Mouse (Mus musculus): ENCODE data around the gene Lpin2. TPM values are rescaled to one million over a fixed set of nuclear protein-coding genes. Genes with fewer than 3 reads are reported as not detected.

Lpin2 gene
- polyA plus RNA-seq, 1 experiment from 2014 or later: 45.2 TPM

DNA sequence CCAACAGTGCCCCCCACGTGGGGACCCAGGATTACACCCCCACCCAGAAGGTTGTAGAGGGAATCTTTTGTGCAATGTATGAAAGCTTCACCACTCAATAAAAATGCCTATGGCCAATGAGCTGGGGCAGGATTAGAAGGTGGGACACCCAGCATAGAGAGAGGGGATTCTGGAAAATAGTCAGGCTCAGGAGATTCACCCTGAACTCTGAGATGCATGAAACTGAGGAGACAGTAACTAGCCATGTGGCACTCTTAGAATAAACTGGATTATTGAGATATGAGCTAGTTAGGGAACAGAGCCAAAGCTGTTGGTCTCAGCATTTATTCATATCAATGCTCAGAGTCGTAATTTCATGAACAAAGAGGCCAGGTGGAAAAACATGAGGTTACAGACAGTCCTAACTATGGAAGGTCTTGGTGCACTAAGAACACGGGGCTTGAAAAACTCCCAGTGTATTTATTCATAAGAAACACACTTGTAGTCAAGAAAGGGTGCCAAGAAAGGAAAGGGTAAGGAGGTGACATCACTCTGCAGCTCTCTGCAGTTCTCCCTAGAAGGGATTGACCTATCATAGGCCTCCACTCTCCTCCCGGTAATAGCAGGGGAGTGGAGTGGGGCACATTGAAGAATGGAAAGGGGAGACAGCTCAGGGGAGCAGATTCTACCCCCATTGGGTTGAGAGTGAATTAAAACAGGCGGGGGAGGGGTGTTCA lies 83.1 kb downstream of the Lpin2 start:
- DNase-seq (ENCODE audit: low spot score): no peak
- Histone ChIP-seq H3K36me3 (replicated peaks) (peaks cover 6% of the 10 kb centered on the region; the same call in 1 of the 2 replicates), H3K27ac (replicated peaks) (no peak overlapping the region), H3K9me3 (no peaks in the 10 kb centered on the region), H3K27me3 (replicated peaks; ENCODE audit: low read depth, poor library complexity, severe bottlenecking) (no peaks in the 10 kb centered on the region), H3K4me1 (peaks cover 8% of the 10 kb centered on the region; the same call in 1 of the 2 replicates), H3K4me3 (no peak overlapping the region)
- 80% methylated on average over 5 of the region's 5 CpGs for WGBS

DNA sequence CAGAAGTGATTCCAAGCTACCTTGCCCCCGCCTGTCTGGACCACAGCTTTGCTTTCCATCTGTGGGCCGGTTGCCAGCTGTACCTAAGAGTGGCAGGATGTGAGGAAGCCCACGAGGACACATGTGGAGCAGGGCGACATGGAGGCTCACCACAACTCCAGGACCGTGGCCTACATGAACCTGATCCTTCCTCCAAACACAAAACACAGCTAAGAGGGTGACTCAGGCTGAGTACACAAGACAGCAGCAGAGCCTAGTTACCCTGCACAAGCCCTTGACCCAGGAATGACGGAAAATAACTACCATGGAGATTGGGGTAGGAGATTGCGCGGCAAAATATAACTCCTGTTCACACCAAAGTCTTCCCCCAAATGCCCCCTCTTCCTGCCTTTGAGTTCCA lies 85.0 kb downstream of the Lpin2 start:
- WGBS: 91% methylated on average over 8 of the region's 8 CpGs
- Histone ChIP-seq H3K27ac (replicated peaks) (no peak overlapping the region), H3K4me1 (peaks cover 8% of the 10 kb centered on the region; the same call in 1 of the 2 replicates), H3K9me3 (no peaks in the 10 kb centered on the region), H3K4me3 (no peak overlapping the region), H3K36me3 (replicated peaks) (peaks cover 18% of the 10 kb centered on the region), H3K27me3 (replicated peaks; ENCODE audit: low read depth, poor library complexity, severe bottlenecking) (no peaks in the 10 kb centered on the region)
- DNase-seq (ENCODE audit: low spot score): no peak

- no peak for DNase-seq (ENCODE audit: low spot score)
- Histone ChIP-seq H3K27me3 (replicated peaks; ENCODE audit: low read depth, poor library complexity, severe bottlenecking) (no peaks in the 10 kb centered on the region), H3K36me3 (replicated peaks) (peaks cover 26% of the 10 kb centered on the region), H3K9me3 (no peaks in the 10 kb centered on the region), H3K4me3 (no peak overlapping the region), H3K27ac (replicated peaks) (no peak overlapping the region), H3K4me1 (peaks cover 8% of the 10 kb centered on the region; the same call in 1 of the 2 replicates)
- 88% methylated on average over 10 of the region's 10 CpGs for WGBS
These were observed 85.8 kb downstream of the Lpin2 start for GRCm38 (mm10) chr17:71268152-71268551.

GRCm38 (mm10) chr17:71268599-71268998 lies 86.2 kb downstream of the Lpin2 start:
- Histone ChIP-seq H3K27ac (replicated peaks) (no peak overlapping the region), H3K27me3 (replicated peaks; ENCODE audit: low read depth, poor library complexity, severe bottlenecking) (no peaks in the 10 kb centered on the region), H3K9me3 (no peaks in the 10 kb centered on the region), H3K4me3 (no peak overlapping the region), H3K36me3 (replicated peaks) (peaks cover 31% of the 10 kb centered on the region), H3K4me1 (peaks cover 8% of the 10 kb centered on the region; the same call in 1 of the 2 replicates)
- no peak for DNase-seq (ENCODE audit: low spot score)
- 91% methylated on average over 3 of the region's 3 CpGs for WGBS

- no peaks in the 10 kb centered on the region for H3K4me1 ChIP-seq
- H3K9me3 ChIP-seq: no peaks in the 10 kb centered on the region
- no peak for DNase-seq (ENCODE audit: low spot score)
- H3K36me3 ChIP-seq (replicated peaks): peaks cover 51% of the 10 kb centered on the region
- H3K4me3 ChIP-seq: no peak overlapping the region
- WGBS: 95% methylated on average over 12 of the region's 12 CpGs
- no peaks in the 10 kb centered on the region for H3K27me3 ChIP-seq (replicated peaks; ENCODE audit: low read depth, poor library complexity, severe bottlenecking)
- no peak overlapping the region for H3K27ac ChIP-seq (replicated peaks)
These were observed 91.5 kb downstream of the Lpin2 start for GRCm38 (mm10) chr17:71273901-71274300.

DNA sequence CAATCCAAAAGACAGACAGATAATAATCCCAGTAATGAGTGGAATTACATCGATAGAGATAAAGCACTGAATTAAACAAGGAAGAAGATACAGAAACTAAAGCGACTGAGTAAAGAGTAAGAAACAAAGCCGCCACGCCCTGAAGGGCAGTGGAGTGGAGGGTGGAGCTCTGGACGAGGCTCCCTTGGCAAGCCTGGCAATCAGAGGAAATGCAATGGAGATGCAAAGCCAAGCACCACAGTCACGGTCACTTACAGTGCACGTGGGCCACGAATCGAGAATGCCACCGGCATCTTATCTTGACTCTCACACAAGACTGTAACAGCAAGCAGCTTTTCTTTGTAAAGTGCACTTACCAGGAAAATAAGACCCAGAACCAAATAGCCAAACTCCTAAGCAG lies 94.4 kb downstream of the Lpin2 start:
- no peaks in the 10 kb centered on the region for H3K27me3 ChIP-seq (replicated peaks; ENCODE audit: low read depth, poor library complexity, severe bottlenecking)
- no peak overlapping the region for H3K4me3 ChIP-seq
- DNase-seq (ENCODE audit: low spot score): no peak
- WGBS: 88% methylated on average over 10 of the region's 10 CpGs
- H3K4me1 ChIP-seq: no peaks in the 10 kb centered on the region
- no peak overlapping the region for H3K27ac ChIP-seq (replicated peaks)
- H3K9me3 ChIP-seq: no peaks in the 10 kb centered on the region
- H3K36me3 ChIP-seq (replicated peaks): peaks cover 57% of the 10 kb centered on the region

GRCm38 (mm10) chr17:71277701-71278491 lies 95.5 kb downstream of the Lpin2 start:
- H3K9me3 ChIP-seq: no peaks in the 10 kb centered on the region
- peaks cover 46% of the 10 kb centered on the region for H3K36me3 ChIP-seq (replicated peaks)
- no peak overlapping the region for H3K4me3 ChIP-seq
- H3K4me1 ChIP-seq: no peaks in the 10 kb centered on the region
- no peak for DNase-seq (ENCODE audit: low spot score)
- no peaks in the 10 kb centered on the region for H3K27me3 ChIP-seq (replicated peaks; ENCODE audit: low read depth, poor library complexity, severe bottlenecking)
- 93% methylated on average over 6 of the region's 6 CpGs for WGBS
- no peak overlapping the region for H3K27ac ChIP-seq (replicated peaks)

- DNase-seq (ENCODE audit: low spot score): no peak
- Histone ChIP-seq H3K9me3 (no peaks in the 10 kb centered on the region), H3K4me3 (no peak overlapping the region), H3K27me3 (replicated peaks; ENCODE audit: low read depth, poor library complexity, severe bottlenecking) (no peaks in the 10 kb centered on the region), H3K27ac (replicated peaks) (no peak overlapping the region), H3K4me1 (peaks cover 18% of the 10 kb centered on the region), H3K36me3 (replicated peaks) (peaks cover 18% of the 10 kb centered on the region)
- 91% methylated on average over 9 of the region's 9 CpGs for WGBS
These were observed 100.4 kb downstream of the Lpin2 start for GRCm38 (mm10) chr17:71282716-71283115.

- DNase-seq (ENCODE audit: low spot score): no peak
- peaks cover 18% of the 10 kb centered on the region for H3K4me1 ChIP-seq
- no peaks in the 10 kb centered on the region for H3K9me3 ChIP-seq
- H3K27me3 ChIP-seq (replicated peaks; ENCODE audit: low read depth, poor library complexity, severe bottlenecking): no peaks in the 10 kb centered on the region
- no peak overlapping the region for H3K27ac ChIP-seq (replicated peaks)
- H3K4me3 ChIP-seq: no peak overlapping the region
- H3K36me3 ChIP-seq (replicated peaks): peaks cover 18% of the 10 kb centered on the region
- 95% methylated on average over 4 of the region's 4 CpGs for WGBS
These were observed 100.9 kb downstream of the Lpin2 start for GRCm38 (mm10) chr17:71283237-71283636.

DNA sequence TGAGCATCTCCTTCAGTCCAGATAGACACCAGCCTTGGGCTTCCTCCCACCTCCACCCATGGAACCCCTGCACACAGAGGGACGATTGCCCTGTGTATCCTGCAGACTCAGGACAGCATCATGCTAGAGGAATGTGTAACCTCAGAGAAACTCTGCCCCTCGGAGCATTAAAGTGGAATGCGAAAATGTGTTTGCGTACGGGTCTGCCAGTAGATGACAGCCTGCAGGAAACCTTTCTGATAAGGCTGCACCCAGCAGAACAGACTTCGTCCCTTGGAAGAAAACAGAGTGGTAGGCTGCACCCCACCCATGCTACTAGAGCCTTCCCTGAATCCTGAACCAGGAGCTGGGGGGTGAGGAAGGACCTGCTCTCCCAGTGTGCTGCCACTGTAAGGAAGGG lies 102.5 kb downstream of the Lpin2 start:
- Histone ChIP-seq H3K36me3 (replicated peaks) (peaks cover 6% of the 10 kb centered on the region), H3K27me3 (replicated peaks; ENCODE audit: low read depth, poor library complexity, severe bottlenecking) (no peaks in the 10 kb centered on the region), H3K4me1 (peaks cover 18% of the 10 kb centered on the region), H3K4me3 (no peak overlapping the region), H3K9me3 (no peaks in the 10 kb centered on the region), H3K27ac (replicated peaks) (peak overlapping the region; percentile 36)
- no peak for DNase-seq (ENCODE audit: low spot score)
- WGBS: 74% methylated on average over 6 of the region's 6 CpGs

GRCm38 (mm10) chr17:71285929-71286328 lies 103.6 kb downstream of the Lpin2 start:
- no peak for DNase-seq (ENCODE audit: low spot score)
- Histone ChIP-seq H3K4me3 (no peak overlapping the region), H3K4me1 (peaks cover 25% of the 10 kb centered on the region), H3K36me3 (replicated peaks) (no peaks in the 10 kb centered on the region), H3K27me3 (replicated peaks; ENCODE audit: low read depth, poor library complexity, severe bottlenecking) (no peaks in the 10 kb centered on the region), H3K9me3 (no peaks in the 10 kb centered on the region), H3K27ac (replicated peaks) (peak overlapping the region; percentile 30; the same call in 1 of the 2 replicates)
- WGBS: 73% methylated on average over 6 of the region's 6 CpGs

- H3K9me3 ChIP-seq: no peaks in the 10 kb centered on the region
- 96% methylated on average over 7 of the region's 7 CpGs for WGBS
- H3K27ac ChIP-seq (replicated peaks): no peak overlapping the region
- no peak overlapping the region for H3K4me3 ChIP-seq
- DNase-seq (ENCODE audit: low spot score): no peak
- H3K27me3 ChIP-seq (replicated peaks; ENCODE audit: low read depth, poor library complexity, severe bottlenecking): no peaks in the 10 kb centered on the region
- H3K36me3 ChIP-seq (replicated peaks): no peaks in the 10 kb centered on the region
- peaks cover 27% of the 10 kb centered on the region for H3K4me1 ChIP-seq
These were observed 105.2 kb downstream of the Lpin2 start for GRCm38 (mm10) chr17:71287586-71287985.

Measured in embryonic facial prominence, embryonic 10.5 days (tissue).